Mouse (Mus musculus) brain, embryonic 14.5 days (tissue): ENCODE results near the gene Rpl22.

Experiments used
- CTCF ChIP-seq: fragments of 200-500 bp; IDR thresholded peaks from 2 replicates; pipeline ENCODE4 v1.5.1; 2012; ENCODE audit warnings: inconsistent platforms, mild to moderate bottlenecking, moderate library complexity, borderline replicate concordance; ENCODE audit not compliant: insufficient read depth, insufficient read length; ENCODE audit errors: extremely low read depth
- POLR2A ChIP-seq: fragments of 200-500 bp; IDR thresholded peaks from 2 replicates; pipeline ENCODE4 v1.6.1; 2012; ENCODE audit warnings: mild to moderate bottlenecking, inconsistent platforms, borderline replicate concordance; ENCODE audit not compliant: poor library complexity, insufficient read depth, insufficient read length, severe bottlenecking; ENCODE audit errors: extremely low read depth

DNA sequence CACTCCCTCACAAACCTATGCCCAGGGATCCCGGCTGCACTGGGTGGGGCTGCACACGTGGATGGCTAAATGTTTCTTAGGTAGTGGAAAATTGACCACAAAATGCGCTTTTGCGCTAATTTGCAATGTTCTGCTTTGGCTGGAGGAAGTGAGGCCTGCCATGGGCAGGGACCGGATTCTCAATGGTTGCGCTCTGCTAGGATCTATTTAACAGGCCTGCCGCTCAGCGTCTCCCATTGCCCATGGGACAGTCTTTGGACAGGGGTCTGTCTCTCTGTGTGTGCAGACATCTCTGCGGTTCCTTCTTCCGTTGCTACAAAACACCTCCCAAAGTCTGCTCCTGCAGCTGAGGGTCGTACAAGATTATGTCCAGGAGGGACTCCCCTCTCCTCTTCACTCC lies 34.6 kb upstream of the Rpl22 start:
- TF ChIP-seq CTCF (no peak), POLR2A (no peak)
